Mouse (Mus musculus) mature B cell (primary cell): Measurements from ENCODE around the gene Ptpn23.
"Not testable (repeated sequence)": the region's sequence is repeated elsewhere in the genome, so short reads cannot be mapped to it uniquely, and the experiment has no call there.

Source experiments
- in situ Hi-C: fragments of 300-500 bp; cut with MboI; formaldehyde crosslinking; loops from 2 replicates; pipeline ENCODE4 v1.14.3; 2019

Gene Ptpn23

DNA sequence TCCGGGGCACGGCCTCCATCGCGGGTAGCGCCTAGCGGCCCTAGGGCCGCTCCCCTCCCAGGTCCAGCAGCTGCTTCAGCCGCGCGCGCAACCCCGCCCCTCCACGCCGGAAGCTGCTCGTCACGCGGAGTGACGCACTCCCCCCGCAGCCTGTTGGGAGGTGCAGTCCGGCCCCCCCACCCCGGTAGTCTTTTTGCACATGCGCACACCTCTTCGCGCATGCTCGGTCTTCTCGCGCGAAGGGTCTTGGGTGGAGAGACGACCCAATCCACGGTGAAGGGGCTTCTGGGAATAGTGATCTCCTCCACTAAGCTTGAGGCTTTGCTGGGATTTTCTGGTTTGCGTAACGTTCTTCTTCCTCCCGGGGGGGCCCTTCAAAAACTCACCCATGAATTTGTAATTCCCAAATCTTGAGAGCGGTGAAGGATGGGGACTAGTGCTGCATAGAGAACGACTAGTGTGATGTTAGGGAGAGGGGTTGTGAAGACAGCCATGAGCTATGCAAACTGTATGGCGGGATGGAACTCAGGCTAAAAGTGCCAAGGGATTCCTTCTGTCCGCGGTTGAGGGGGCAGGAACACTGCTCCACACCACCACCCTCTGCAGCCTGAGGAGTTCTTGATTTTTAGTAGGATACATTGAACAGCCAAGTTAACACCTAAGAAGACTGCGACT lies at the start of gene Ptpn23:
TSS of gene Ptpn23 (minus strand) at position 115 of the 675 bp plus-strand sequence.
- in situ Hi-C loops: no loop called here

DNA sequence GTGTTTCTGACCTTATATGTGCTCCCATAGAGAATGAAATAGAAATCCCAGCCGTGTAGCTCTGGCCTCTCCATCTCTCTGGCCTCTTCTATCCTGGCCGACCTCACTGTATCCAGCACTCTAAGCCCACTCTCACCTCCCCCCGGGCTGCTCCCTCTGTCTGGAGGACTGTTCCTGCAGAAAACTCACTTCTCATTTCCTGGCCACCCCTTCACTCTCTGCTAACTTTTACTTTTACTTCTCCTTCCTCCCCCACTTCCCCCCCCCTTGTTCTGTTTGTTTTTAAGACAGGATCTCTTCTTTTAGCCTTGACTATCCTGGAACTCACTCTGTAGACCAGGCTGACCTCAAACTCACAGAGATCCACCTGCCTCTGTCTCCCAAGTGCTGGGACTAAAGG lies 44.5 kb upstream of the Ptpn23 start:
- in situ Hi-C loops: no loop called here

DNA sequence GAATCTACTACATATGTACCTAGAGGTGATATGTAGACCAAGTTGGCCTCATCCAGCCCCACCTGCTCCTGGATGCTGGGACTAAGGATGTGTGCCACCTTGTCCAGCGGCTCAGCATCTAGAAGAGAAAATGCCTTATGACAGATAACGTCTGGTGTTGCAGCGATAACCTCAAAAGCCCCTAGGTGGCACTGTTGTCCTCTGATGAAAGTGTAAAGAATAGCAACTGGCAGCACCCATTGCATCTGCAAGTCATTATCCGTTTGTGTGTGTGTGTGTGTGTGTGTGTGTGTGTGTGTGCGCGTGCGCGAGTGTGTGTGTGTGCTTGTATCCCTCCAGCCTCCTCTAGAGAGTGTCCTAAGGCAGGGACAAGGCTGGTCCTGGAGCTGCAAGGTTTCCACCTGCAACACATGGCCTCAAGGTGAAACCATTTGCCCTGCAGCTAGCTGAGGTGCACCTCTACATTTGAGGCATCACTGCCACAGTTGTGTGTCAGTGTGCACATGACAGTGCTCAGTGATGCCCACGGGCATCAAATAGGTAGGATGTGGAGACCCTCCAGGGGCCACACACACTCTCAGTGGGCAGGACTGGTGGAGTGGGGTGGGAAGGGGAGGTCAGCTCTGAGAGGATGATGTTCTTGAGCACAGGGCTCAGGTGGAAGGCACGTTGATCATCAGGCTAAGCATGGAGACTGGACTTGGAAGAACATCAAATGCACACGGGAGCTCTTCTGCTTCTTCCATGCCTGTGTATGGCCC lies 41.0 kb upstream of the Ptpn23 start:
- in situ Hi-C loops: no loop called here

DNA sequence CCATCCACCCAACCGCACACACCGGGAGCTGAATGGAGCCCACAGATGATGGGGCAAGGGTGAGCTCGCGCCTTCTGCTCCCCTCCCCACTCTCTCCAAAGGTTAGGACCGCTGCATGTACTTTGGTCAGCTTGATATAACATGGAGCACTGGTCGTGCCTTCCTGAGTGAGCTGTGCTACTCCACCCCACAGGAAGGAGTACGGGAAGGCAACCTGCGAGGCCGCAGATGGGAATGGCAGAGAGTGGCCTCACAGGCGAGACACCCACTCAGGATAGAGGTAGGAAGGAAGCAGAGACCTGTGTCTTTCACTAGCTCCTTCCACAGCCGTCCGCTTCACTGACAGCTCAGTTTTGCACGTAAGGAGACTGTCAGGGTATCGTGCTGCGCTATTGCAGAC lies 40.3 kb upstream of the Ptpn23 start:
- in situ Hi-C loops: no loop called here

DNA sequence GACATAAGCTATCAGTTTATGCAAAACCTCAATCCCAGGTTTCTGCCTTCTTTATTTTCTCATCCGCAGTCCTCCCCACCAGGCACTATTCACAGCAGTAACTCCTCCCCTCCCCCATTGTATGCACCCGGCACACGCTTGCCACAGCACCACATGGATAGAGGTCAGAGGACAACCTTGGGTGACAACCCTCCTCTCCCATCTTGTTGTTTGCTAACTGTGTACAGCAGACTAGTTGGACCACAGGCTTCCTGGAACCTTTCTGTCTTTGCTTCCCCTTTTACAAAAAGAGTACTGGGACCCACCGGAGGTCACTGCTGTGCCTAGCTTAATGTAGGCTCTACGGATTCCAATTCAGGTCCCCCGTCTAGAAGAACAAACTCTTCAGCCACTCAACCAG lies 32.5 kb upstream of the Ptpn23 start:
- in situ Hi-C loops: no loop called here

DNA sequence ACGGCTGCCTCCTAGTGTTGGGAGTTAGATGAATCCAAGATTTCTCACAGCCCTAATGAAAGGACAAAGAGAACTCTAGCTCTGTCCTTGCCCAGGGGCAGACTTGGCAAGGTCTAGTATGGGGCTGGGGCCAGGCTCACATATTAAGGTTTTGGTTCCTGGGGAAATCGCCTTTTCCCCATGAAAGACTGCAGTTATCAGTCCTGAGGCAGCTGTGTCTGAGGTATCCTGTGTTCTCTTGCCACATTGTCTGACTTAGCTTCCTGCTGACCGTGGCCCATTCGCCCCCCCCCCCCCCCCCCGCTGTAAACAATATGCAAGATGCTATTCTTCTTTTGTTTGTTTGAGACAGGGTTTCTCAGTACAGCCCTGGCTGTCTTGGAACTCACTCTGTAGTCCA lies 32.0 kb upstream of the Ptpn23 start:
- in situ Hi-C loops: no loop called here

DNA sequence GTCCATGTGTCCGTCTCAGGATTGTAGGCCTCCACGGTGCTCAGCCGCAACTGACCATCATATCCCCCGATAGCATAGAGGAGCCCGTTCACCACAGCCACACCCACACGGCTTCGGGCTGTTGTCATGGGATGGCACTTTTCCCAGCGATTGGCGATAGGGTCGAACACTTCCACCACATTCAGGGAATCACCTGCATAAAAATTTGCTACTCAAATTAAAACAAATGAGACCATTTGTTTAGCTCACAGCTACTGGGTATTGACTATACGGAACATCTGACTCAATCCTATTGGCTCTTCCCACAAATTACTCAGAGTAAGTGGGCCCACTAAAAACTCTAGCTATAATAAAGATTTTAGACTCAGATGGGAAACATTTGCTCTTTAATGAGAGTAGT lies 28.0 kb upstream of the Ptpn23 start:
- in situ Hi-C loops: no loop called here

DNA sequence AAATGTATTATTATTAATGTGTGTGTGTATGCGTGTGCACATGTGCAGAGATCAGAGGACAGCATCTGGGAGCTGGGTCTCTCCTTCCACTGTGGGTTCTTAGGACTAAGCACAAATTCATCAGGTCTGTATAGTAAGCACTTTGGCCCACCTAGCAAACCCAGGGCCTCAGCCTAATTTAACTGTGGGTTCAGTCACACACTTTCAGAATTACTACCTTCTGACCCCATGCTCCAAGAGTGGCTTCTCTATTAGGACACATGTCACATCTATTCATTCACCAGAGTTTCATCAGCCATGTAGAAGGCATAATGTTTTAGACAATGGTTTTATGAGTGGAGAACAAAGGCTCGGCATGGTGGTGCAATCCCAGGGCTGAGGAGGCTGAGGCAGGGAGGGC lies 25.0 kb upstream of the Ptpn23 start:
- in situ Hi-C loops: no loop called here

DNA sequence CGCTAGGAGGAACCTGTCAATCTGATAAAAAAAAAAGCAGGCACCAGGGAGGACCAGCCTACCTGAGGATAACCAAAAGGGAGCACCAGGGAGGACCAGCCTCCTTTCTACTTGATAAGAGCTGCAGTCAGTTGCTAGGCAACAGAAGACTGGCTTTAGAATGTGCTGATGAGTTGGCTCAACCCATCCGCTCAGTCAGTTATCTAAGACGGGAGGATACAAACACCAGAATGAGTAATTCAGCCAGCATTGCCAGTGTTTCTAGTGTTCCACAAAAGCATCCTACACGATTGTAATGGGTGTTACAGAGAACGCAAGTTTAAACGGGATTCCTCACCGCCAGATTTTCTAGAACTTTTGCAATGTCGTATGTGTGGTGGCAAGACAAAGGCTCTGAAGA lies 23.2 kb upstream of the Ptpn23 start:
- in situ Hi-C loops: no loop called here

DNA sequence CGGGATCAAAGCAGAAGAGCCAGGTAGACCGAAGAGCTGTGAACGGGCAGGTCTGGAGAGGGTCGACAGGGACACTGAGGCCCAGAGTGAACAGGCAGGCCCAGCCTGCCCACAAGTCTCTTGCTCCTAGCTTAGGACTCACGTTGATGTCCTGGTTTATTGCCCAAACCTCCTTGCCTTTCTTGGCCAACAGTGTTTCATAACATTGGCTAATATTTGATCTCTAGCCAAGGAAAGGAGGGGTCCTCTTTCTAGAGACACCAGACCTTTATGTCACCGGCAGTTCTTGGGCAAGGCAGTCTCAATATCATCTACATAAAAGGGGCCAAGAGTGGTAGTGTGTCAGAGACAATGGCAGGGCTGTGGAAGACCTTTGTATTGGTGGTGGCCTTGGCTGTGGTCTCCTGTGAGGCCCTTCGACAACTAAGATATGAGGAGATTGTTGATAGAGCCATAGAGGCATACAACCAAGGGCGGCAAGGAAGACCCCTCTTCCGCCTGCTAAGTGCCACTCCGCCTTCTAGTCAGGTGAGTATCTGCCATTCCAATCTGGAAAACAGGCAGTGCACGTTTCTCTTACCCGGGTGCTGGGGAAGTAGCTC lies 11.6 kb upstream of the Ptpn23 start, which contains the start of gene Ngp:
TSS of gene Ngp (plus strand) at position 237 of the 602 bp plus-strand sequence.
- in situ Hi-C loops: no loop called here

DNA sequence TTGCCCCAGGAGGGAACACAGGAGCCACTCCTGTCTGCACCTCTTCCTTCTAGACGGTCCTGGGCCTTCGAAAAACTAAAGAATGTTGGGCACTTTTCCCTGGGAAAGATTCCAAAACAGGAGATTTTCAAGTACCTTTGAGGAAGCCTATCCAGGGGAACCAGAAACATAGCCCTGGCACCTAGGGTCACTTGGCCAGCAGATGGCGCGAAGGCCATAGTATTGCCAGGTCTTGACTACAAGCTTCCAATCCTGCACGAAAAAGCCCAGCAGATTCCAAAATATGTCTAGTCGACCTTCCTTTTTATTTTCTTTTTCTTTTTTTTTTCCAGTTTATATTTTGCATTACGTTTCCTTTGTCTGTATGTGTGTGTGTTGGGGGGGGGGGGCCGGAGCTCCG lies 5.8 kb upstream of the Ptpn23 start:
- in situ Hi-C loops: no loop called here

DNA sequence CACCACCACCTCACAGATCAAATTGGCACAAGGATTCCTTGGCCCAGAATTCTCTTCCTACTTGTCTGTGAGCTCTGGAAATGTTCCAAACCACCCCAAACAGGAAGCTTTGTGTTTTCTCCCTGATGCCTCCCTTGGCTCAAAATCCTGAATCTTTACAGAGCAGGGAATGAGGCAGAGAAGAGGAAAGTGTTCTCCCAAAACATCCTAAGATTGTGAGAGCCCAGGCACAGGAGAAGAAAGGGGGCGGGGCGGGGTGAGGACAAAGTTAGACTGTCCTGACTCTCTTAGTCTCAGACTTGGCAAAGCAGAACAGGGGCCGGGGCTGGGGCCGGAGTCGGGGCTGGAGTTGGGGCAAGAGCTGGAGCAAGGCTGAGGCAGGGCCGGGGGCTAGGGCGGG lies 4.9 kb upstream of the Ptpn23 start:
- in situ Hi-C loops: no loop called here

DNA sequence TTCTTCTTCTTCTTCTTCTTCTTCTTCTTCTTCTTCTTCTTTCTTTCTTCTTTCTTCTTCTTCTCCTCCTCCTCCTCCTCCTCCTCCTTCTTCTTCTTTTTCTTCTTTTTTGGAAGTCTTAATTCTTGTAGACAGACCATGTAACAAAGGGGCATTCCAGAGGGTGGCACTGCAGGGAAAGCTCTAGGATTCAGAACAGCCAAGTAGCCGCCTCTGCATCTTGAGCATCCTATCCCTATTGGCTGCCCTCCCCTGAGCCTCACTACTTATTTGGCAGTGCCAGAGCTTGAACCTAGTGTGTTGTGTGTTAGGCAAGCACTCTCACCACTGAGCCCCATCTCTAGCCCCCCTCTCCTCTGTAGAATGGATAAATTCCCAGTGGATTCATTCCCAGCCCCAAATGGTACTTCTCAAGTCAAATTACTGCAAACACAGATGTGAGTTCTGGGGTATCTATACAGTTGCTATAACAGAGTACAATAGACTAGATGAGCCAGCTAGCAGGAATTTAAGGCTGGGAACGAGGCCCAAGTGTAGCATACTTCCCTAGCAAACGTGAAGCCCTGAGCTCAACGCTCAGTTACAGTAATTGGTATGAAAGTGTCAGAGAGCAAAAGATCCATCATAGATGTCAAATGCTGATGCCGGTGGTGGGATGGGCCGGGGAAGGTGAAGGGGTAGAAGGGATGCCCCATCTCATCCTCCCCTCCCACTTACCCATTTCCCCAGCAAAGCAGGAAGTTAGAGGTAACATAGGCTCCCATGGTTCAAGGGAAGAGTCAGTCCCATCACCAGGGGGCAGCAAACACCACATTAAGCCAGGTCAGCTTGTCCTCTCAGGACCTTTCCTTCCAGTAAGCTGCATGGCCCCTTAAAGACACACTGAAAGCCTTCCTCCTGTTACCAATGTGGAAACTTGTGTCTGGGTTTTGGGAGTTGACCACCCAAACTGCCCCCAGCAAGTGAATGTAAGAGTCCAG lies 3.2 kb upstream of the Ptpn23 start:
- in situ Hi-C loops: no loop called here

DNA sequence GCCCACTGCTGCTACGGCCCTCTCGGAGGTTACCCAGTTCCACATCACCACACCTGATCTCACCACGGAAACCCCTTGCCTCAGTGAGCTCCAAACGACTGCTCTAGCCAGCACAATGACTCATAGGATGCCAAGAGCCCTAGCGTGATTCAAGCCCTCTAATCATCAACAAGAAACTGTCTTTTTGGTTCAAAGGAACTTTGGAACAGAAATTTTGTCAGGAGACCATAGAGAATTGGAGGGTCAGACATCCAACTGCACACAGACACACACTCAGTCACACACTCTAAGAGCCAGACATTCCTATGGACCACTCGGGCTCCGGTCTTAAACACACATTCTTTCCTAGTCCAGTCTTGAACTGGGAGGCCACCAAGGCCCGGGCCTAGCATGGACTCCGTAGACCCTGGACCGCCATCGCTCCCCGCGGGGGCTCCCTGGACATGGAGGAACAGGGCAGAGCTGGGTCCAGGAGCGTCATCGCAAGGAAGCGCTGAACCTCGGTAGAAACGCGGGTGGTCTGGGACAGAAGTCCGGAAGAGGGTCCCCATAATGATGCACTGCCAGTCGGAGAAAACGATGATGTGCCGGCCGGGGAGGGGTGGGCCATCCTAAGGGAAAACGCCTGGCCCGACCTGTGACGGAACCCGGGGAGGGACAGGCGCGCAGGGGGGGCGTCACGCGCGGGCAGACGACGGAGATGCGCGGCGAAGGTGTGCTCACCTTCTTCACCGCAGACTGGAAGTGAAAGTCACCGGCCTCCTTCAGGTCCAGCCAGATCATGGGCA lies 508 bp downstream of the Ptpn23 start:
- in situ Hi-C loops: no loop called here

DNA sequence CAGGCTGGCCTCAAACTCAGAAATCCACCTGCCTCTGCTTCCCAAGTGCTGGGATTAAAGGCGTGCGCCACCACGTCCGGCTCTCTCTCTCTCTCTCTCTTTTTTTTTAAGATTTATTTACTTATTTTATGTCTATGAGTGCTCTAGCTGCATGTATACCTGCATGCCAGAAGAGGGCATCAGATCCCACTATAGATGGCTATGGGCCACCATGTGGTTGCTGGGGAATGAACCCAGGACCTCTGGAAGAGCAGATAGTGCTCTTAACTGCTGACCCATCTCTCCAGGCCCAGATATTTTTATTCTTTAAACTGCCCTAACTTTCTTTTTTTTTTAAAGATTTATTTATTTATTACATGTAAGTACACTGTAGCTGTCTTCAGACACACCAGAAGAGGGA lies 4.8 kb downstream of the Ptpn23 start:
- in situ Hi-C loops: not testable (repeated sequence)

DNA sequence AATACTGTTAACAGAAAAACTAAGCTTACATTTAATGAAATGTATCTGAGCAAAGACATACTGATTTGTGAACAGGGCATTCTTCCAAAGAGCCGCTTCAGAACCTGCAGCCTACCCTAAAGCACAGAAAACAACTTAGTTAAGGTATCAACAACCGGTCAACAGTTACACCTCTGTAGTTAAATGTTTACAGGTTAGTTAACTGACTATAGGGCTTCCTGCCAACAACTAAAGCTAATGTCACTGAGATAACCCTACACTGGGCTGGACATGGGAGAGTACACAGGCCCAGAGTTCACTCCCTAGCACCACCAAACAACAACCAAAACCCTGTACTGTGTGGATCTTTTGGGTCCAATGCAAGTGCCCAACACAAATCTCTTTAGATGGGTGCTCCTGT lies 5.3 kb downstream of the Ptpn23 start:
- in situ Hi-C loops: no loop called here

DNA sequence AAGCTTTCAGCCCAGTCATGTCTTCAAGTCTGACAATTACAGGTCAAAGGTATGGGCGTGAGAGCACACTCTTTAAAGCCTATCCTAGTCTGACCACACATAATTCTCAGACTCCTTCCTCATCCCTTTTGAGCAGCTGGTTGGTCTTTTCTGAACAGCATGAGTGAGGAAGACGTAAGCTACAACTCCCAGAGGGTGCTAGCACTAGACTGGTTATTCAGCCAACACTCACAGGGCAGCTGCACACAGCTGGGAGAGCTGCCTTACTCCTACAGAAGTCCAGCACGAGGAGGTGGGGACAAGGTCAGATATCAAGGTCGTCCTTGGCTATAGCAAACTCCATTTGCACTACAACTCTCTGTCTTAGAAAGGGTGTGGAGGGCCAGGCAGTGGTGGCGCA lies 7.4 kb downstream of the Ptpn23 start:
- in situ Hi-C loops: no loop called here

DNA sequence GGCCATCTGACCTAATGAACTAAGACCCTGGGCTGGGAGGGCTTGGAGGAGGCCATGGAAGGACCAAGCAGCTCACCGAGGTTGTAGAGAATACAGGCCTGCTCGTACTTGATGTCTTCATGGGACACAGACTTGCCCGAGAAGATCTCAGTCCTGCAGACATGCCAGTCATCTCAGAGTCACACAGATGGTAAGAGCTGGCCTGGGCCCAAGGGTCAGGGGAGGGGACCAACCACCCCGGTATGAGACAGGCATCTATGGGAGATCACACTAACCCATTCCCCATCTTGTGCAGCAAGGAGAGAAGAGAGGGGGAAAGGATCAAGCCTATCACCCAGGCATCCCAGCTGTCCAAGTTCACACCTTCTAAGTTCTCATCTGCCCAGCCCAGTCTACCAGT lies 14.7 kb downstream of the Ptpn23 start:
- in situ Hi-C loops: no loop called here

DNA sequence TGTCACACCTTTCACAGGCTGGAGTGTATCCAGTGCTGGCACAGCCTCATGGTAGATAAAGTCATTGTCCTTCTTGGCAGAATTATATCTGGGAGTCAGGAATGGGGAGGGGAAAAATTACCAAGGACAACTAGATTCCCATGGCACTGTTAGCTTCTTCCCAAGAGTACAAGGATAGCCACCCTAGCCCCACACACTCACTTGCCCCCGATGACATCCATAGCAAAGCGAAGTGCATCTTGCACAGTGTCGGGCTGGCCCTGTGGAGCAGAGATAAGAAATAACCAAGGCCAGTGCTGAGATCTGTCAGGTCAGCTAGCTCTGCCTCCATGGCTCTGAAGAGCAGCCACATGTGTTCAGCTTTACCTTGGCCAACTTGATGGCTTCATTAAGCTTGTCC lies 17.2 kb downstream of the Ptpn23 start:
- in situ Hi-C loops: no loop called here

DNA sequence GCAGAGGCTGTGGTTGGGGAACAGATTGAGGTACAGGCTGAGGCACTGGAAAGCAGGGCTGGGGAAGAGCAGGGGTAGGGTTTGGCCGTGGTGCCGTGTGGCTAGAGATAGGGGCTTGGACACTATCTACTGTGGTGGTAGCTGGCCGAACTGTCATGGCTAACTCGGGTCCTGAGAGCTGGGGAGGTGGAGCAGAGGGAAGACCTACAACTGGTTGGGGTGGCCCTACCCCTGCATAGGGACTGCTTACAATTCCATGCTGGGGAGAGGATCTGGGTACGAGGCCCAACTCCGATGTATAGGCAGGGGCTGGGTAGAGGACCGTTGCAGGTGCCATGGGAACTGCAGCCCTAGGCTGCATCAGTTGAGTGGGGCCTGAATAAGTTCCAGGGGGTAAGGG lies 20.0 kb downstream of the Ptpn23 start:
- in situ Hi-C loops: no loop called here

DNA sequence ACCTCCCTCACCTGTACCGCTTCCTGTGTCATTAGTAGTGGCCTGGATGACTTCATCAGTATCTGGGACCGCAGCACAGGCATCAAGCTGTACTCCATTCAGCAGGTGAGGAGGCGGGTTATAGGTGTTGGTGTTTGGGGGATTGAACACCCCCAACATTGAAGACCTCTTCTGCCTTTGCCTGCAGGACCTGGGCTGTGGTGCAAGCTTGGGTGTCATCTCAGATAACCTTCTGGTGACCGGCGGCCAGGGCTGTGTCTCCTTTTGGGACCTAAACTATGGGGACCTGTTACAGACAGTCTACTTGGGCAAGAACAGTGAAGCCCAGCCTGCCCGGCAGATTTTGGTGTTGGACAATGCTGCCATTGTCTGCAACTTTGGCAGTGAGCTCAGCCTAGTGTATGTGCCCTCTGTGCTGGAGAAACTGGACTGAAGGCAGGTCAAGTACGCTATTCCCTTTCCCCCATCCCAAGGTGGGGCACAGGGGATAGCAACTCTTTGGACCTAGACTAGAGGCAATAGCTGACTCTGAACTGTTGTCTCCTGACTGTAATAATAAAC lies 23.6 kb downstream of the Ptpn23 start:
- in situ Hi-C loops: no loop called here
